Mouse (Mus musculus) cerebellum, adult 2 months (tissue): Measurements from ENCODE around the gene Phgr1. TPM values are rescaled to one million over a fixed set of nuclear protein-coding genes. Genes with fewer than 3 reads are reported as not detected.

Experiments used
- DNase-seq, 2 experiments: peaks; one replicate each; pipeline ENCODE4 v3.0.0; 2021
- H3K27ac ChIP-seq: fragments of 200-500 bp; 2 replicates; pipeline ENCODE4 v1.5.1; 2012; ENCODE audit warnings: low read length, control low read depth, inconsistent platforms; ENCODE audit not compliant: insufficient read depth
- H3K27me3 ChIP-seq: fragments of 200-500 bp; 2 replicates; pipeline ENCODE4 v1.6.1; 2012; ENCODE audit warnings: inconsistent platforms, mild to moderate bottlenecking, low read length, moderate library complexity; ENCODE audit not compliant: control insufficient read depth, insufficient read depth
- H3K4me1 ChIP-seq: fragments of 200-500 bp; 2 replicates; pipeline ENCODE4 v1.6.1; 2011; ENCODE audit warnings: low read length; ENCODE audit not compliant: control insufficient read depth, insufficient read depth
- H3K4me3 ChIP-seq: fragments of 200-500 bp; replicated peaks from 2 replicates; pipeline ENCODE3; 2011; ENCODE audit warnings: mild to moderate bottlenecking, low read depth, low read length, control low read depth; ENCODE audit not compliant: insufficient read depth
- CTCF ChIP-seq: fragments of 200-500 bp; IDR thresholded peaks from 2 replicates; pipeline ENCODE4 v1.5.1; 2011; ENCODE audit warnings: low read depth, mild to moderate bottlenecking, control low read depth, low read length, moderate library complexity, borderline replicate concordance; ENCODE audit not compliant: insufficient read depth
- POLR2A ChIP-seq: fragments of 200-500 bp; IDR thresholded peaks from 2 replicates; pipeline ENCODE4 v1.6.1; 2011; ENCODE audit warnings: low read length, control low read depth, borderline replicate concordance; ENCODE audit not compliant: insufficient read depth
- WGBS: fragments of 180-500 bp; shearing (Covaris S2); methylation state at CpG from one replicate; pipeline ENCODE4 v1.1.7; 2018; 5-methylcytosine and 5-hydroxymethylcytosine counted together
- polyA plus RNA-seq: library from polyadenylated mRNA; depleted of rRNA; stranded (reverse); fragments of >200 nt; gene quantifications from 2 replicates; pipeline ENCODE4 v1.2.3, GENCODE M21; 2012

The Phgr1 gene
- polyA plus RNA-seq, 1 experiment, result not detected

- H3K4me1 ChIP-seq, result peaks cover 30% of the 10 kb centered on the region
- H3K27me3 ChIP-seq, result no peaks in the 10 kb centered on the region
- 24% methylated on average over 11 of the region's 11 CpGs for WGBS
- peak; percentile 62; the same call in 1 of the 2 replicates for TF ChIP-seq CTCF
- no peak for TF ChIP-seq POLR2A
- H3K27ac ChIP-seq, result no peak overlapping the region
- peak overlapping the region; percentile 44 for H3K4me3 ChIP-seq
- peak; percentile 59 to 65 for DNase-seq
These were observed 8.3 kb upstream of the Phgr1 start for GRCm38 (mm10) chr2:118764094-118764831.

GRCm38 (mm10) chr2:118764875-118765274, 7.7 kb upstream of the Phgr1 start:
- DNase-seq, result no peak
- Histone ChIP-seq H3K4me3 (no peak overlapping the region), H3K27ac (no peak overlapping the region), H3K4me1 (peaks cover 30% of the 10 kb centered on the region), H3K27me3 (no peaks in the 10 kb centered on the region)
- TF ChIP-seq CTCF (no peak), POLR2A (no peak)
- 80% methylated on average over 5 of the region's 5 CpGs for WGBS

GRCm38 (mm10) chr2:118766041-118767033, 6.2 kb upstream of the Phgr1 start:
- TF ChIP-seq POLR2A (no peak), CTCF (peak; percentile 23; the same call in 1 of the 2 replicates)
- Histone ChIP-seq H3K4me3 (no peak overlapping the region), H3K27me3 (no peaks in the 10 kb centered on the region), H3K27ac (no peak overlapping the region), H3K4me1 (peaks cover 18% of the 10 kb centered on the region)
- 77% methylated on average over 10 of the region's 10 CpGs for WGBS
- DNase-seq, result no peak

GRCm38 (mm10) chr2:118774536-118774935, 2.0 kb downstream of the Phgr1 start:
- WGBS, result 96% methylated on average over 2 of the region's 2 CpGs
- Histone ChIP-seq H3K27me3 (no peaks in the 10 kb centered on the region), H3K4me1 (peaks cover 17% of the 10 kb centered on the region), H3K4me3 (no peak overlapping the region), H3K27ac (no peak overlapping the region)
- no peak for DNase-seq
- TF ChIP-seq POLR2A (no peak), CTCF (no peak)

GRCm38 (mm10) chr2:118775396-118775795, 2.8 kb downstream of the Phgr1 start:
- no peak overlapping the region for H3K27ac ChIP-seq
- no peak overlapping the region for H3K4me3 ChIP-seq
- H3K4me1 ChIP-seq, result peaks cover 17% of the 10 kb centered on the region
- no peaks in the 10 kb centered on the region for H3K27me3 ChIP-seq
- DNase-seq, result peak in 1 of 2 experiments; percentile 52
- 17% methylated on average over 1 of the region's 1 CpGs for WGBS
- TF ChIP-seq POLR2A (no peak), CTCF (no peak)

- TF ChIP-seq POLR2A (0 out of 2 replicates have a peak, but pooled peaks have one; percentile 20), CTCF (no peak)
- peak; percentile 73 to 84 for DNase-seq
- H3K4me3 ChIP-seq, result no peak overlapping the region
- no peaks in the 10 kb centered on the region for H3K27me3 ChIP-seq
- peaks cover 17% of the 10 kb centered on the region for H3K4me1 ChIP-seq
- 2% methylated on average over 4 of the region's 4 CpGs for WGBS
- peak overlapping the region; percentile 85 for H3K27ac ChIP-seq
These were observed 3.3 kb downstream of the Phgr1 start for GRCm38 (mm10) chr2:118775846-118776245.

- peak in 1 of 2 experiments; percentile 38 for DNase-seq
- WGBS, result 67% methylated on average over 2 of the region's 2 CpGs
- H3K4me3 ChIP-seq, result no peak overlapping the region
- H3K27me3 ChIP-seq, result no peaks in the 10 kb centered on the region
- peaks cover 17% of the 10 kb centered on the region for H3K4me1 ChIP-seq
- peak overlapping the region; percentile 85 for H3K27ac ChIP-seq
- TF ChIP-seq POLR2A, result 0 out of 2 replicates have a peak, but pooled peaks have one; percentile 2
- no peak for TF ChIP-seq CTCF
These were observed 3.7 kb downstream of the Phgr1 start for GRCm38 (mm10) chr2:118776295-118776694.
